Mouse (Mus musculus) v-Abl transformed pro-B cells (cell line): ENCODE results near the gene Galnt6.

Experiments used
- in situ Hi-C, 2 experiments: fragments of 400-800 bp; cut with MboI; formaldehyde crosslinking; loops; one replicate each; pipeline ENCODE4 v1.15.1; 2025; ENCODE audit not compliant: unreplicated experiment in 2 of 2

Galnt6 gene

GRCm38 (mm10) chr15:100755498-100755859 lies 26.3 kb upstream of the Galnt6 start:
- in situ Hi-C loops, result loop anchor here in 1 of 2 experiments (10.0 to 25.0 kb wide), 2 partner anchors 349 to 557 kb away; no protein-coding TSS in a partner anchor

DNA sequence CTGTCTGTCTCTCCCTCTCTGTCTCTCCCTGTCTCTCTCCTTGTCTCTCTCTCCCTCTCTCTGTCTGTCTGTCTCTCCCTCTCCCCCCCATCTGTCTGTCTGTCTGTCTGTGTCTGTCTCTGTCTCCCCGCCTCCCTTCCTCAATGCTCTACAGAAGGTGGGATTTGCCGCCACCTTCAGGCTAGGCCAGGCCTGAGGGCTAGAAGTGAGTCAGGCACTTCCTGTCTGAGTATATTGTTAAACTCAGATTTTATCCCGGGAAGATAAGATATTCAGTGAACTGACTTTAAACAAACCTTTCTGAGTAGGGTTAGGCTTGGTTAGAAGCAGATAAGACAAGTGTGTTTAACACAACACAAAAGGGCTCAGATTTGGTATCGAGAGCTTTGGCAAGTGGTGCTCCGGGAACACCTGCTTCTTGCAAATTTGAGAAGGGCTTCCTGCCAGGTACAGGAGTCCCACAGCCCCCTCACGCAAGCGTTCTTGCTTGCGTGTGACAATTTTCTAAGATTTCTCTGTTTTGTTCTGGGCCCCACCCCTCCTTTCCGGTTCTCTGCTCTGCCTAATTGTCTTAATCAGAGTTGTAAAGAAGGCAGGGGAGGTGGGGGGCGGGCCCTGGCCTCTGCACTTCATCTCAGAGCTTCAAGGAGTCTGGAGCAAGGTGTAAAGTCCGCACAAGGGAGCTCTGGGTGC lies 25.8 kb upstream of the Galnt6 start:
- in situ Hi-C loops, result loop anchor here in 1 of 2 experiments (10.0 to 25.0 kb wide), 2 partner anchors 350 to 557 kb away; no protein-coding TSS in a partner anchor

DNA sequence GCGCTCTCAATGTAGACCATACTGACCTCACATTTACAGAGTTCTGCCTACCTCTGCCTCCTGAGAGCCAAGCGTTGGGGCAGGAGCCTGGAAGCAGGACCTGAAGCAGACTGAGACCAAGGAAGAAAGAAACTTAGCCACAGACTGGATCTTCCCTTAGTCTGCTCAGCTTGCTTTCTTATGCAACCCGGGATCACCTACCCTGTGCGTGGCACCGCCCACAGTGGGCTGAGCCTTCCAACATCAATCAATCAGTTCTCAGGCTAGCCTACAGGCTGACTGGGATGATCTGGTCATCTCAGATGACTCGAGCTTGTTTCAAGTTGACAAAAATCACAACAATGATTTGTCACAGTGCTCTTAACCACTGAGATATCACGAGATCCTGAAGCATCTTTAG lies 24.9 kb upstream of the Galnt6 start:
- in situ Hi-C loops, result loop anchor here in 1 of 2 experiments (10.0 to 25.0 kb wide), 2 partner anchors 351 to 558 kb away; no protein-coding TSS in a partner anchor

DNA sequence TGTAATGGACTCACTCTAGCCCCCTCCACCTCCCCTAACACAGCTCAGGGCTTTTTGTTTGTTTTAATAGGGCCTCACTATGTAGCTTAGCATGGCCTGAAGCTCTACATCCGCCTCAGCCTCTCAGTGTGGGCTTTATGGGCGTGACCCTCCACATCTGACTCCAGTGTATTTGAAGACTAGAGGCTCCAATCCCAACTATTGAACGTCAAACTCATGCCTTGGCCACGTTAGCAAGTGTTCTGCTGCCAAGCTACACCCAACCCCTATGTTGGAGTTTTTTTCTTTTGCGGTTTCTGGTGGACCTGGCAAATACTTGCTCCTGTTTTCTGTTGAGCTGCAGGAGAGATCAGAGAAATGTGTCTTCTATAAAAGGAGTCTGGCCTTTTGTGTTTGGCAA lies 23.9 kb upstream of the Galnt6 start:
- in situ Hi-C loops, result loop anchor here in 1 of 2 experiments (10.0 to 25.0 kb wide), 2 partner anchors 352 to 559 kb away; no protein-coding TSS in a partner anchor

GRCm38 (mm10) chr15:100752439-100752838 lies 23.3 kb upstream of the Galnt6 start:
- in situ Hi-C loops, result loop anchor here in 1 of 2 experiments (10.0 to 25.0 kb wide), 2 partner anchors 352 to 560 kb away; no protein-coding TSS in a partner anchor

GRCm38 (mm10) chr15:100749751-100750538 lies 20.8 kb upstream of the Galnt6 start:
- in situ Hi-C loops, result loop anchor here in 1 of 2 experiments (10.0 to 25.0 kb wide), 2 partner anchors 355 to 562 kb away; no protein-coding TSS in a partner anchor

DNA sequence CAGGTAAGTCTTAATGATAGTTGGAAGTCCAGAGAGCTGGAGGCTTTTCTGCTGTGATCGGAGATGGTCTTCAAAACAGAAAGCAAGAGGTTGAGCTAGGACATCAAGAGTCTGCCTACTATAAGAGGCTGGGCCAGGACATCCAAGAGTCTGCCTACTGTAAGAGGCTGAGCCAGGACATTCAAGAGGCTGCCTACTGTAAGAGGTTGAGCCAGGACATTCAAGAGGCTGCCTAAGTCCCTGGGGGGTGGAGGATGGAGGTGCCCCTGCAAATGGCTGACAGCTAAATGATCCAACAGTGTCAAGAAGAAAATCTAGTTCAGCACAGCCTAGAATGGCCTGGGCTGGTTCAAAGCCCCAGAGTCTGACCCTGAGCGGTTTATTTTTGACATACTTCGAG lies 19.4 kb upstream of the Galnt6 start:
- in situ Hi-C loops, result no loop called here

DNA sequence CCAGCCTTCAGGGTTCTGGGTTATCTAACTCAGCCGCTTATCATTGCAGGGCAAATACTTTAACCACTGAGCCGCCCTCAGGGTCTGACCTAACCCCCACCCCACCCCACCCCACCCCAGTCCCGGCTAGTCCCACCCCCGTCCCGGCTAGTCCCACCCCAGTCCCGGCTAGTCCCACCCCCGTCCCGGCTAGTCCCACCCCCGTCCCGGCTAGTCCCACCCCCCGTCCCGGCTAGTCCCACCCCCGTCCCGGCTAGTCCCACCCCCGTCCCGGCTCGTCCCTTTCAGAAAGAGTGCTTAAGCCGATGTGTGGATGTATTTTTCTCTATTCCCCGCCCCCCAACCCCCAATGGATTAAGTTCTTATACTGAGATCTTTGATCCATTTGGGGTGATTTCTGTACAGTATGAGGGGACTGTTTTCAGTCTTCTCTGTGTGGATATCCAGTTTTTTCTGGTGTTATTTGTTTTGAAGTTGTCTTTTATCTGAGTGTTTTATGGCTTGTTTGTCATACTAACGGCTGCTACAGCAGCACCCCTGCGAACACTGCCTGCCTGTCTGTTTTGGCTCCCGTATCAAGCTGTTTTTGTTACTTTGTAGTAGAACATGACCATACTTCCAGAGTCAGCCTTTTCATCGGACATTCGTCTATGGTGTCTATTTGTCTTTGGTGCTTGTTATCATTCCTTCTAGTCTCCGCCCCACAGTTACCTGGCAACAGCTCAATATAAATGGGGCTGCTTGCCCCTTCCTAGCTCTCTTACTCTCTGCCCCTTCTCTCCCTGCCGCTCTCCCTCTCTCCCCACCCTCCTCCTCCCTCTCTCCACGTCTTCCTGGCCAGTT lies 18.2 kb upstream of the Galnt6 start:
- in situ Hi-C loops, result no loop called here

- in situ Hi-C loops, result no loop called here
Observed at GRCm38 (mm10) chr15:100746478-100747120, 17.4 kb upstream of the Galnt6 start.

- in situ Hi-C loops, result no loop called here
Observed at GRCm38 (mm10) chr15:100743238-100743637, 14.1 kb upstream of the Galnt6 start.

- in situ Hi-C loops, result no loop called here
Observed at GRCm38 (mm10) chr15:100739442-100739841, 10.3 kb upstream of the Galnt6 start.

DNA sequence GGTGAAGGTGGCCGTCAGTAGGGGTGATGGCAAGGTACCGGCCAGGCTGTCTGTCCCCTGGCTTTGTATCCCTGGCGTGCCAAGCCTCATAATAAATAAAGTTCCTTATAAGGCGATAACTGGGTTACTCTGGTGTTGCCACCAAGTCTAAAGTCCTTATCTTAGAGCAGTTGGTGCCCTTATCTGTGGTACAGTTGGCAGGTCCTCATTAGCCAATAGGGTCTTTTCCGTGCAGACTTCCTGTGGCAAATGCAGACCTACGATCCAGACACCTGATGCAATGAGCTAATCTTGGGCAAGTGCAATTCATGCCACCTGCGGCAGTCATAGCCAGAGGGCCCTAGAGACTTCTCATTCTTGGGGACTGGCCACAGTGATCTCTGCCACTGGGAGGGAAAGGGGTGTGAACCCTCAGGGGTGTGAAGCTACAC lies 9.2 kb upstream of the Galnt6 start:
- in situ Hi-C loops, result no loop called here

DNA sequence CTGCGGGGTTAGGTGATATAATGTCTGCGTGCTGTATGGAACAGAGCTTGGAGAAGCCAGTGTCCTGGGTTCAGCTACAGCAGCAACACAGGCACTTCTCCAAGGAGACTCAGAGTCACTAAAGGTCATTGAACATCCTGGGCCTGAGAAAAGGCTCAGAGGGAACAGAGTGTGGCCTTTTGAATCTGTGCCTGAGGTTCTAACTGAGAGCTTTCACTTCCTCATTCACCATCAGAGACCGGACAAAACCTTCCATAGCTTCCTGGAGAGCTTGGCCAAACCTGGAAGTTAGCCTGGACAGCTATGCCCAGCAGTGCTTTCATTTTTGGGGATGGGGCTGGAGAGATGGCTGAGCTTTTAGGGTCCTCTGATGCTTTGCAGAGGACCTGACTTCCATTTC lies 8.5 kb upstream of the Galnt6 start:
- in situ Hi-C loops, result no loop called here

DNA sequence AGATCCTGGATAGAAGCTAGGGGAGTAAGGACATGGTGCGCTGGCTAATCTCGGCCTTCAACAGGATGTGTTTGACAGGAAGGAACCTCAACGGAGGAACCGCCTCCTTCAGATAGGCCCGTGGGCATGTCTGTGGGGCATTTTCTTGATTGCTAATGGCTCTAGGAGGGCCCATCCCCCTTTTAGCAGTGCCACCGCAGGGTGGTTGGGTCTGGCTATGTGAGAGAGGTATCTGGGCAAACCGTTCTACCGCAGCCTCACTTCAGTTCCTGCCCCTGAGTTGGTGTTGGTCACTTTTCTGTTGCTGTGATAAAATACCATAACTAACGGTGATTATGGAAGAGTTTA lies 6.8 kb upstream of the Galnt6 start:
- in situ Hi-C loops, result no loop called here

- in situ Hi-C loops, result no loop called here
Observed at GRCm38 (mm10) chr15:100735095-100735952, 6.1 kb upstream of the Galnt6 start.

DNA sequence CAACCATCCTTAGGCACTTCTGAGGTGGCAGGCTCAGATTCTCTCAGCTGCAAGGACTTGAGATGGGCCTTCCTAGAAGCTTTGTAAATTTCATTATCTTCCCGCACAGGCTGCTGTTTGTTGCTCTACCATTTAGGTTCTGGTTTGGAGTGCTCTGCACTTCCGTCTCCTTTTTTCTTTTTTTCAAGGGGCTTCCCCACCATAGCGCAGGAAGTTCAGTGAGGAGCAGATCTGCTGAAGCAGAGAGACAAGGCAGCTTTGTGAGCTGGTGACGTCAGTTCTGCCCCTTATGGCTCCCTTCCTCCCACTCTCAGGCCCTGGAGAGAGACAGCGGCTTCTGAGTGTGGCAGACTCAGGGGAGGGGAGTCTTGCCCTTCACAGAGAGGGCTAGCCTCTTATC lies 3.4 kb upstream of the Galnt6 start:
- in situ Hi-C loops, result no loop called here

- in situ Hi-C loops, result no loop called here
Observed at GRCm38 (mm10) chr15:100731081-100731480, 1.9 kb upstream of the Galnt6 start.

DNA sequence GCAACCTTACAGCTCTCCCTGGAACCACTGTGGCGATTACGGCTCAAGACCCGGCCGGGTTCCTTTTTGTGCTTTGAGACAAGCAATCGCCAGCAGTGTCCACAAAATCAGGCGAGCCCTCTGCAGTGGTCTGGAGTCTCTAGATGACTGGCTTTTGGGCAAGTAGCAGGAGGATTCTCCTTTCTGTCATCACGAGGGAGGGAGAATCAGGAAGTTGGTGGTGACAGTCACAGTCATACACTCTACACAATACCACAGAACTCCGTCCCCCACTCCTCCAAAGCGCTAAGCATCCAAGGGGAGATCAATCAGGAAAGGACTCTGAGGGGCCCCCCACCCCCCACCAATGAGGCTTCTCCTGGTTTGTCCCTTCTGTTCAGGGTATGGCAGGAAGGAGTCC lies 590 bp downstream of the Galnt6 start:
- in situ Hi-C loops, result no loop called here

DNA sequence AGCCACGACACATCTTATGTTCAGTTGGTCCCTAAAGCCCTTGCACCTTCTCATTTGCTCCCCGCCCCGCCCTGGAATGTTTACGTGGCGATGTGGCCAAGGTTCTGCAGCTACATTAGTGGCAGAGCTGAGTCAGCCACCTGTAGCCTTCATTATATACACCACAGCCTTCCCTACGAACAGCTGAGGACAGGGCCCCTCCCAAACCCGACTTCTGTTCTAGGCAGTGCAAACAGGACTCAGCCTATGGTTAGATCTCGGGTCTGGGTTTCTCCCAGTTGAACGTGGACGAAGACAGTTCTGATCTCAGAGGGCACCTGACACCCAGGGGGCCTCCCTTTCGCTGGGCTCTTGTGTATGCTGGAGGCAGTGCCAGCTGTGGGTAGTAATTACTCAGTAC lies 1.3 kb downstream of the Galnt6 start:
- in situ Hi-C loops, result no loop called here
